Mouse (Mus musculus) liver, embryonic 15.5 days (tissue): ENCODE measurements around the gene Susd4. TPM values are rescaled to one million over a fixed set of nuclear protein-coding genes. Genes with fewer than 3 reads are reported as not detected.
A peak's percentile ranks its signal among the peaks of the same experiment; 100 is the strongest.

ENCODE experiments used
- ATAC-seq: fragments of 200-750 bp; cut with Nextera tagmentation; 2 replicates; pipeline ENCODE4 v1.8.0; 2017; ENCODE audit warnings: moderate number of reproducible peaks, mild to moderate bottlenecking, moderate library complexity; ENCODE audit not compliant: insufficient read depth
- H3K27ac ChIP-seq: fragments of 300-500 bp; sonication (generic); replicated peaks from 2 replicates; pipeline ENCODE4 v1.5.1; 2015; ENCODE audit warnings: mild to moderate bottlenecking, inconsistent platforms
- H3K27me3 ChIP-seq: fragments of 300-500 bp; sonication (generic); 2 replicates; pipeline ENCODE4 v1.6.1; 2015; ENCODE audit warnings: mild to moderate bottlenecking, inconsistent platforms
- H3K36me3 ChIP-seq: fragments of 300-500 bp; sonication (generic); replicated peaks from 2 replicates; pipeline ENCODE4 v1.6.1; 2015; ENCODE audit warnings: moderate library complexity, mild to moderate bottlenecking, inconsistent platforms
- H3K4me1 ChIP-seq: fragments of 300-500 bp; sonication (generic); replicated peaks from 2 replicates; pipeline ENCODE4 v1.6.1; 2015; ENCODE audit warnings: inconsistent platforms
- H3K4me2 ChIP-seq: fragments of 300-500 bp; sonication (generic); 2 replicates; pipeline ENCODE4 v1.6.1; 2015; ENCODE audit warnings: moderate library complexity, mild to moderate bottlenecking, inconsistent platforms
- H3K4me3 ChIP-seq: fragments of 300-500 bp; sonication (generic); replicated peaks from 2 replicates; pipeline ENCODE4 v1.5.1; 2015; ENCODE audit warnings: mild to moderate bottlenecking, inconsistent platforms
- H3K9ac ChIP-seq: fragments of 300-500 bp; sonication (generic); 2 replicates; pipeline ENCODE4 v1.6.1; 2015; ENCODE audit warnings: moderate library complexity, mild to moderate bottlenecking, inconsistent platforms
- H3K9me3 ChIP-seq: fragments of 300-500 bp; sonication (generic); replicated peaks from 2 replicates; pipeline ENCODE4 v1.6.1; 2016; ENCODE audit warnings: inconsistent platforms
- WGBS: fragments of 180-500 bp; shearing (Covaris S2); methylation state at CpG from one replicate; pipeline ENCODE4 v1.1.7; 2015; ENCODE audit warnings: mixed read lengths; ENCODE audit not compliant: insufficient replicate concordance; 5-methylcytosine and 5-hydroxymethylcytosine counted together
- polyA plus RNA-seq: library from polyadenylated mRNA; unstranded; fragments of >200 nt; fragmentation: Nextera tagmentation; extraction: Ambion mirVana; gene quantifications from 2 replicates; pipeline ENCODE4 v1.2.1, GENCODE M21; 2015

Susd4 gene
- 0.81 and 1.1 TPM in 2 replicates for polyA plus RNA-seq

DNA sequence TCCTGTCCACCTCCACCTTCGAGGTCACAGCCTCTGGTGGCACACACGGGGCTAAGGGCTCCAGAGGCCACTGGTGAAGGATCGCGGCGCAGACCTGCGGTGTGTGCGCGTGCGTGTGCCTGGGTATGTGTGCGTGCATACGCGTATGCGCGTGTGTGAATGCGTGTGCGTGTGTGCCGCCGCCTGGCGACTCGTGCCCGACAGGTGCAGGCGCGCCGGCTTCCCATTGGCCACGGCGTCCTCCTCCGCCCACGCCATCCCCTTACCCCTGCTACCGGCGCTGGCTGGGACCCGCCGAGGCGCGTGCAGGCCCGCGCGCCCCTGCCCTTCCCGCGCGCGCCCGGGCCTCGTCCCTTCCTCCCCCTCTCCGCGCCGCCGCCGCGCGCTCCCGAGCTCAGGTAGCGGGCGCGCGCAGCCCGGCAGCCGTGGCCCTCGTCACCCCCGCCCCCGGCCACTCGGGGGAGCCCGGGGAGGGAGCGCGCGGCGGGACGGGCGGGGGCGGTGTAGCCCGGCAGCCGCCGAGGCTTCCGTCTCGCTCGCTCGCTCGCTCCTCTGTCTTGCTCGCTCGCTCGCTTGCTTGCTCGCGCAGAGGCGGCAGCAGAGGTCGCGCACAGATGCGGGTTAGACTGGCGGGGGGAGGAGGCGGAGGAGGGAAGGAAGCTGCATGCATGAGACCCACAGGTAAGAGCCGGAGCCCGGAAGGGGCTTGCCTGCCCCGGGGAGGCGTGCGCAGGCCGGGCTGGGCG is at the start of gene Susd4:
TSS of gene Susd4 (plus strand) at position 145 of the 746 bp plus-strand sequence.
- peak; percentile 37 for ATAC-seq
- Histone ChIP-seq H3K9ac (no peak within 1 kb of the TSS; the same call in 1 of the 2 replicates), H3K9me3 (no peaks in the 10 kb centered on the region), H3K27ac (no peak within 1 kb of the TSS), H3K4me2 (peak within 1 kb of the TSS; percentile 68), H3K4me1 (0 out of 2 replicates have a peak, but pooled peaks cover 7% of the 10 kb centered on the region), H3K27me3 (peaks cover 41% of the 10 kb centered on the region), H3K4me3 (peak within 1 kb of the TSS; percentile 53), H3K36me3 (no peaks in the 10 kb centered on the region)
- WGBS: 1% methylated on average over 93 of the region's 95 CpGs

- Histone ChIP-seq H3K4me3 (no peak overlapping the region), H3K27me3 (no peaks in the 10 kb centered on the region), H3K9ac (no peak overlapping the region), H3K27ac (no peak overlapping the region), H3K36me3 (no peaks in the 10 kb centered on the region), H3K4me1 (no peaks in the 10 kb centered on the region), H3K4me2 (no peak overlapping the region), H3K9me3 (no peaks in the 10 kb centered on the region)
- WGBS: 49% methylated on average over 6 of the region's 6 CpGs
- no peak for ATAC-seq
Measured at GRCm38 (mm10) chr1:182714236-182714935, 49.3 kb upstream of the Susd4 start.

GRCm38 (mm10) chr1:182727541-182727940 is 36.1 kb upstream of the Susd4 start:
- H3K4me1 ChIP-seq: no peaks in the 10 kb centered on the region
- H3K9me3 ChIP-seq: no peaks in the 10 kb centered on the region
- no peak for ATAC-seq
- H3K4me2 ChIP-seq: no peak overlapping the region
- H3K27ac ChIP-seq: no peak overlapping the region
- no peak overlapping the region for H3K9ac ChIP-seq
- no peaks in the 10 kb centered on the region for H3K27me3 ChIP-seq
- H3K4me3 ChIP-seq: no peak overlapping the region
- 49% methylated on average over 12 of the region's 12 CpGs for WGBS
- no peaks in the 10 kb centered on the region for H3K36me3 ChIP-seq

- no peak overlapping the region for H3K4me2 ChIP-seq
- no peak for ATAC-seq
- H3K9ac ChIP-seq: no peak overlapping the region
- H3K36me3 ChIP-seq: no peaks in the 10 kb centered on the region
- H3K9me3 ChIP-seq: no peaks in the 10 kb centered on the region
- H3K27me3 ChIP-seq: no peaks in the 10 kb centered on the region
- H3K4me1 ChIP-seq: no peaks in the 10 kb centered on the region
- WGBS: 56% methylated on average over 9 of the region's 9 CpGs
- no peak overlapping the region for H3K4me3 ChIP-seq
- no peak overlapping the region for H3K27ac ChIP-seq
Measured at GRCm38 (mm10) chr1:182729002-182729401, 34.7 kb upstream of the Susd4 start.

DNA sequence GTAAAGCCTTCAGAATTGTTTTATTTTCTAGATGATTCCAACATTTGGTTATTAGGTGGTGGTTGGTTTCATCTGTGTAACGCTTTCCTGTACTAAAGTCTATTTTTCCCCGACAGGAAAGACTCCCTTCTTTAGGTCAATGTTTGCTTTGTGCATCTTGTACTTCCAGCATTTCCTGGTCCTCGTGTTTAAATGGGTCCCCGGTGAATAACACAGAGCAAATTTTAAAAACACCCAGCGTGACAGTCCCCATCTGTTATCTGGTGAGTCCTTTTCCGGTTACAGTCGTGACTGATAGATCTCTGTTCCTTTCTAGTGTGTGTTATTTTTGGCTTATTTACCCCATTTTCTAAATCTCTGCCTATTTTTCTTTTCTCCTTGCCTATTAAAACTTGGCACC is 31.0 kb upstream of the Susd4 start:
- Histone ChIP-seq H3K4me2 (no peak overlapping the region), H3K4me1 (no peaks in the 10 kb centered on the region), H3K36me3 (no peaks in the 10 kb centered on the region), H3K9me3 (no peaks in the 10 kb centered on the region), H3K27me3 (no peaks in the 10 kb centered on the region), H3K27ac (no peak overlapping the region), H3K4me3 (no peak overlapping the region), H3K9ac (no peak overlapping the region)
- 15% methylated on average over 7 of the region's 7 CpGs for WGBS
- ATAC-seq: no peak

GRCm38 (mm10) chr1:182735891-182736290 is 27.8 kb upstream of the Susd4 start:
- H3K27me3 ChIP-seq: no peaks in the 10 kb centered on the region
- H3K9me3 ChIP-seq: no peaks in the 10 kb centered on the region
- no peaks in the 10 kb centered on the region for H3K4me1 ChIP-seq
- 46% methylated on average over 4 of the region's 4 CpGs for WGBS
- no peak for ATAC-seq
- no peak overlapping the region for H3K27ac ChIP-seq
- H3K9ac ChIP-seq: no peak overlapping the region
- no peak overlapping the region for H3K4me3 ChIP-seq
- no peak overlapping the region for H3K4me2 ChIP-seq
- no peaks in the 10 kb centered on the region for H3K36me3 ChIP-seq

DNA sequence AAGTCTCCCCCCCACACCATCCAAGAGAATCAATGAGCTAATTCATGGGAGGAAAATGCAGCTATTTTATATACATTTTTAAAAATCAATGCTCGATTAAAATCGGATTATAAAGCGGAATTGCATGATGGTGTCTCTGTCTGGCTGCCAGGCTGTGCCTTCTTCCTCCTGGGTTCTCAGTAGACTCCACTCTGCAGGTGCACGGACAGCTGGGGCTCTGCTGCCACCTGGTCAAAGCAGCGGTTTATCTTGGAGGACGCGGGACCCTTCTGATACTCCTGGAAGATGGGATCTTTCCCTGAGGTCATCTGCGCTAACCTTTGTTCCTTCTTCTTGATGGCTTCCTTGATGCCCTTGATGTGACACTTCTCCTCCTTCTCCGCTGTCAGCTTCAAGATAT is 16.6 kb upstream of the Susd4 start:
- WGBS: 68% methylated on average over 9 of the region's 9 CpGs
- H3K27ac ChIP-seq: no peak overlapping the region
- no peaks in the 10 kb centered on the region for H3K9me3 ChIP-seq
- H3K4me1 ChIP-seq: no peaks in the 10 kb centered on the region
- H3K36me3 ChIP-seq: no peaks in the 10 kb centered on the region
- H3K9ac ChIP-seq: no peak overlapping the region
- ATAC-seq: no peak
- H3K4me2 ChIP-seq: no peak overlapping the region
- no peak overlapping the region for H3K4me3 ChIP-seq
- H3K27me3 ChIP-seq: no peaks in the 10 kb centered on the region

DNA sequence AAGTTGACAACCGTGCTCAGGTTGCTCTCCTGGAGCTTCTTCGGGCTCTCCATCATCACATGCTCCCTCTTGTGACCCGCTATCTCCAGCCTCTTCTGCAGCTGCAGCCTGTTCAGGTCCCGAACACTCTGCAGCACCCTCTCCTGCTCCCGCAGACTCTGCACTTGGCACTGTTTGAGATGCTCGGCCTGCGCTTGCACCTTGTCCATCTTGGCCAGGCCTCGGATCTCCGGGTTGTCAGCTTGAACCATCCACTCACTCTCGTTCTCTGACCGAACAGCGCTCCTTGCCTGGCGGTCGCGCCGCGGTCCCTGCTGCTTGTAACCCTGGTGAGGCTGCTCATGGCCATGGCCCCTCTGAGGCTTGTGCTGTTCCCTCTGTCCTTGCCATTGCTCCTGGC is 15.8 kb upstream of the Susd4 start:
- no peak for ATAC-seq
- Histone ChIP-seq H3K27ac (no peak overlapping the region), H3K27me3 (no peaks in the 10 kb centered on the region), H3K4me2 (no peak overlapping the region), H3K9me3 (no peaks in the 10 kb centered on the region), H3K4me3 (no peak overlapping the region), H3K4me1 (no peaks in the 10 kb centered on the region), H3K9ac (no peak overlapping the region), H3K36me3 (no peaks in the 10 kb centered on the region)
- 65% methylated on average over 17 of the region's 17 CpGs for WGBS

DNA sequence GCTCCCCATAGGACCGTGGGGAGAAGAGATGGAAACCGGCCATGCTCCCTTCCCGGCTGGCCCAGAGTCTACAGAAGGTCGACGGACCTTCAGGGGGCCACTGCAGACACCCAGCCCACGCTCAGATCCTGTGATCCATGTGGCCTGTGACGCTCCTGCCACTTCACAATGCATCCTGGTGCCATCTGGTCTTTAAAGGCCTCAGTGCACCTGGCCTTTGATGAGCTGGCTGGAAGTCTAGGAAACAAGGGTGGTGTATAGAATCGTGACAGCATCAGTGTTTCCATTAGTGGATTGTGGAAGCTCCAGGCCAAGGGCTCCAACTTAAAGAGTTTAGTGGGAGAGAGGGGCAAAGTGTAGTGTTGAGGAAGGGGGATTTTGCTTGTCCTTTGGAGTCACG is 14.6 kb upstream of the Susd4 start, which contains the start of gene Ccdc185:
TSS of gene Ccdc185 (minus strand) at position 101 of the 400 bp plus-strand sequence.
- H3K27me3 ChIP-seq: no peaks in the 10 kb centered on the region
- H3K4me1 ChIP-seq: no peaks in the 10 kb centered on the region
- no peak within 1 kb of the TSS for H3K4me3 ChIP-seq
- ATAC-seq: no peak
- no peaks in the 10 kb centered on the region for H3K9me3 ChIP-seq
- no peak within 1 kb of the TSS for H3K9ac ChIP-seq
- no peak within 1 kb of the TSS for H3K4me2 ChIP-seq
- H3K36me3 ChIP-seq: no peaks in the 10 kb centered on the region
- WGBS: 72% methylated on average over 9 of the region's 9 CpGs
- H3K27ac ChIP-seq: no peak within 1 kb of the TSS

DNA sequence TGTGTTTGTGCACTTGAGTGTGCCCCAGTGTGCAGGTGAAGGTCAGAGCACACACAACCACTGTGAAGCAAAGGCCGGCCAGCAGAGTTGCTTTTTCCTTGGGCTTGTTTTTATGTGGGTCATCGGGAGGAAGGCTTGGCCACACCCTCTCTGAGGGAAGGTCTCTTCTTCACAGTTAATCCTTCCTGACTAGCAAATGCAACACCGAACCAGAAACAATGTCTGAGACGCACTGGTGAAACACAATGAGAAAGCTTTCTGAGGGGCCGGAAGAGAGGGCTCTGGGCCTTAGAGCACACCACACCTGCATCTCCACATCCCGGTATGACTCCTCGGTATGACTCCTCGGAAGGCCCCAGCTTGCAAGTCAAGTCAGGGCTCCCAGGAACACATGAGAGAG is 12.4 kb upstream of the Susd4 start:
- no peaks in the 10 kb centered on the region for H3K9me3 ChIP-seq
- no peak for ATAC-seq
- 65% methylated on average over 8 of the region's 8 CpGs for WGBS
- H3K9ac ChIP-seq: no peak overlapping the region
- H3K4me2 ChIP-seq: no peak overlapping the region
- H3K36me3 ChIP-seq: no peaks in the 10 kb centered on the region
- H3K4me1 ChIP-seq: no peaks in the 10 kb centered on the region
- H3K27ac ChIP-seq: no peak overlapping the region
- H3K27me3 ChIP-seq: no peaks in the 10 kb centered on the region
- H3K4me3 ChIP-seq: no peak overlapping the region

DNA sequence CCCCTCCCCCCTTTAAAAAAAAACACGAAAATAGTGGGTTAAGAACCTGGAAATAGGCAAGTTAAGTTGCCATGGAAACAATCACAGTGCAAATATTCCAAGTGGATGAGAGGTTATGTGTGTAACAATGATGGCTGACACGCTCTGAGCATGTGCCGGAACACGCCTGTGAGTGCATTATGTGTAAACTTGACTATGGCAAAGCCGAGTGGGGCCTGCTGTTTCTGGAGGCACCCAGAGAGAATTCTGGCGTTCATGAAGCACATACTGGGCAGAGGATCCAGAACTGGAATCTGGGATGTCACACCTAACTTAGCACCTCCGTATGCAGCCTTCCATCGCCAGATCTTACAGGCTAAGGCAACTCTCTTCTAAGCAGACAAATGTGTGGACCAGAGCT is 10.0 kb upstream of the Susd4 start:
- Histone ChIP-seq H3K27me3 (no peaks in the 10 kb centered on the region), H3K4me2 (no peak overlapping the region), H3K27ac (no peak overlapping the region), H3K4me1 (no peaks in the 10 kb centered on the region), H3K9me3 (no peaks in the 10 kb centered on the region), H3K36me3 (no peaks in the 10 kb centered on the region), H3K4me3 (no peak overlapping the region), H3K9ac (no peak overlapping the region)
- no peak for ATAC-seq
- WGBS: 60% methylated on average over 8 of the region's 8 CpGs
